33 mouse cellular contexts compared by ENCODE assay signal in the genomic region with DNA sequence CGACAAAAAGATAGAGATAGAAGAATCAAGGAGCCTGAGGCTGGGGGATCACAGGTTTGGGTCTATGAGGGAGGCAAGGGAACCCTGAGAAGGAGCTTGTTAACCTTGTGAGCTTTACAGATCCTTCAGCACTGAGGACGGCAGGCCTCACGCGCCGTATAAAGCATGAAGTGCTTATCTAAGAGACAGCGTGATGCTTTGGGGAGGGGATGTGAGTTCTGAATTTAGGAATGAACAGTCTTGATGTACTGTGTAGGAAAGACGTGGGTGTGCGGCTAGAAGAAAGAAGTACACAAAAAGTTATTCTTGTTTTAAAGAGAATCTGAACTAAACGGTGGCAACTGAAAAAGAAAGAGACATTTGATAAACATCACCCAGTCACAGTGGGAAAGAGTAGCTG. TPM values are rescaled to one million over a fixed set of nuclear protein-coding genes. Genes with fewer than 3 reads are reported as not detected.
DNase-seq lines count a peak whose midpoint lies in the region; TF ChIP-seq lines count a peak whose summit lies in the region.
"Had no signal": no experiment of that assay in that cellular context is flagged by ENCODE, and none has a peak within 500 bp of the region (broad histone marks: within the 10 kb centered on the region; RNA-seq: fewer than 3 reads in every experiment).

No protein-coding gene starts in this region.

- H3K27ac ChIP-seq in left cerebral cortex, adult 2 months = peak overlapping the region; percentile 80
- H3K27ac ChIP-seq: embryonic facial prominence, embryonic 10.5 days; embryonic facial prominence, embryonic 13.5 days; forebrain, embryonic 12.5 days; forebrain, embryonic 15.5 days; heart, adult 2 months; heart, embryonic 15.5 days; hindbrain, embryonic 10.5 days; hindbrain, embryonic 13.5 days; intestine, embryonic 15.5 days had no signal

- peak overlapping the region; percentile 64 for H3K4me3 ChIP-seq in left cerebral cortex, adult 2 months
- H3K4me3 ChIP-seq: embryonic facial prominence, embryonic 10.5 days; embryonic facial prominence, embryonic 13.5 days; erythroblast, embryonic 14.5 days; forebrain, embryonic 12.5 days; forebrain, embryonic 15.5 days; heart, adult 2 months; heart, embryonic 12.5 days; heart, embryonic 15.5 days; hindbrain, embryonic 10.5 days; hindbrain, embryonic 13.5 days; intestine, embryonic 15.5 days had no signal

- DNase-seq in frontal cortex, adult 2 months (ENCODE audit: extremely low spot score in 1 of 2, low spot score in 1 of 2) = peak; percentile 48 to 59
- DNase-seq in frontal cortex, postnatal 14 days (ENCODE audit: low spot score in 2 of 2) = no peak
- DNase-seq in left cerebral cortex, adult 2 months (ENCODE audit: extremely low spot score in 1 of 2, low spot score in 2 of 2) = no peak
- no peak for DNase-seq in left cerebral cortex, adult 11 months (ENCODE audit: low spot score)
- DNase-seq in brain, adult 2 months (ENCODE audit: low read depth, low spot score) = peak; percentile 78
- DNase-seq in naive thymus-derived CD4-positive, alpha-beta T cell, adult 2 months (ENCODE audit: low read depth) = peak; percentile 30
- no peak for DNase-seq in cerebellum, postnatal 10 days
- no peak for DNase-seq in right cerebral cortex, postnatal 25 days
- DNase-seq: adrenal gland, adult 2 months; adrenal gland, postnatal 14 days; B cell, adult 2 months; cerebellum, adult 11-12 months; cerebellum, adult 8-10 months; cerebellum, postnatal 14 days; embryo, embryonic 11 days; gastrocnemius, postnatal 10 days; gastrocnemius, postnatal 36 days; heart, adult 2 months; heart, postnatal 10 days; heart, postnatal 36 days had no signal

- TF ChIP-seq CTCF in left cerebral cortex, adult 2 months (IDR thresholded peaks at IDR 0.05) = no peak

- intact Hi-C loops in left cerebral cortex, adult 2 months (cut with DNase I) = loop anchor here (1.0 to 5.0 kb wide), 5 partner anchors 35 to 197 kb away; a partner anchor contains a TSS

RNA-seq across cellular contexts. Expression of a gene that starts 3.1 kb away (rescaled TPM):
- 29.7 and 32.6 TPM in 2 replicates for polyA plus RNA-seq in frontal cortex, adult 2 months (2012; rRNA removed)
- total RNA-seq in left cerebral cortex, adult 2 months (2021) = 10 to 100 TPM; 43.6 to 46.7 TPM

RNA-seq across cellular contexts. Expression of a gene that starts 3.3 kb away (rescaled TPM):
- polyA plus RNA-seq in frontal cortex, adult 2 months (2012; rRNA removed) = 134 and 155 TPM in 2 replicates
- total RNA-seq in left cerebral cortex, adult 2 months (2021) = 100 to 1,000 TPM; 248 to 256 TPM
- total RNA-seq: CH12.LX; common myeloid progenitor, adult 5-6 weeks; granulocyte monocyte progenitor cell, adult 5-6 weeks had no signal

Comparison
In these comparisons a context has a peak if more than half of its experiments do, and no peak if none do; other contexts are left out.
1. DNase-seq: peak in frontal cortex, adult 2 months (2 of 2), brain, adult 2 months (single experiment) and naive thymus-derived CD4-positive, alpha-beta T cell, adult 2 months (single experiment); none in frontal cortex, postnatal 14 days (0 of 2), left cerebral cortex, adult 2 months (0 of 2), left cerebral cortex, adult 11 months (single experiment), cerebellum, postnatal 10 days (0 of 2) and right cerebral cortex, postnatal 25 days (single experiment).